Mouse (Mus musculus): ENCODE data around the gene Pram1.

DNA sequence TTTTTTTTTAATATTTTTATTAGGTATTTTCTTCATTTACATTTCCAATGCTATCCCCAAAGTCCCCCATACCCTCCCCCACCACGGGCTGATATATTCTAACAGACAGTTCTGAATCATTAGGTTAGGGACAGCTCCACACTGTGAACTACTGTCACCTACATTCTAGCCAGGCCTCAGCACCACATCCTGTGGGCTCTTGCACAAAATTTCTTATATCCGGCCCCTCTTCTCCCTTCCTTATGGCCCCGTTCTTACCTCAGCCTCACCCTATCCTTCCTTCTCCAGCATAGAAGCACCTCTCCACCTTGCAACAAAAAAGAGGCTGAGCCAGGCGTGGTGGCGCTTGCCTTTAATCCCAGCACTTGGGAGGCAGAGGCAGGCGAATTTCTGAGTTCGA is 27.3 kb upstream of the Pram1 start:
- TF ChIP-seq CTCF (IDR thresholded peaks at IDR 0.05; ENCODE audit: low read depth, low read length) (no peak), GATA1 (IDR thresholded peaks at IDR 0.05; ENCODE audit: borderline replicate concordance, low read length) (no peak), TAL1 (conservative IDR thresholded peaks at IDR 0.05; ENCODE audit: low read depth, low read length) (no peak)

All from G1E (cell line).